Mouse (Mus musculus) duodenum, adult 2 months (tissue): Measurements from ENCODE around the gene Rnd3. TPM values are rescaled to one million over a fixed set of nuclear protein-coding genes. Genes with fewer than 3 reads are reported as not detected.

Experiments
- polyA plus RNA-seq: library from polyadenylated mRNA; depleted of rRNA; stranded (reverse); fragments of >200 nt; gene quantifications from 2 replicates; pipeline ENCODE4 v1.2.3, GENCODE M21; 2012; ENCODE audit warnings: low replicate concordance; rRNA removed

Rnd3 gene
- 0.08 and 0.23 TPM in 2 replicates for polyA plus RNA-seq

GRCm38 (mm10) chr2:51148975-51149374 lies at the start of gene Rnd3:
Gene Rnd3 (minus strand): TSS chr2:51149111.

